Mouse (Mus musculus) embryonic fibroblast, embryonic 13.5 days (primary cell): ENCODE results near the gene Tmem35b.

Source experiments
- CTCF ChIP-seq: IDR thresholded peaks from 2 replicates; pipeline ENCODE4 v1.5.1; 2011; ENCODE audit warnings: mild to moderate bottlenecking, control low read depth, low read length, moderate library complexity, borderline replicate concordance; ENCODE audit not compliant: insufficient read depth
- POLR2A ChIP-seq: IDR thresholded peaks from 2 replicates; pipeline ENCODE4 v1.6.1; 2011; ENCODE audit warnings: low read depth, mild to moderate bottlenecking, control low read depth, low read length, moderate library complexity

DNA sequence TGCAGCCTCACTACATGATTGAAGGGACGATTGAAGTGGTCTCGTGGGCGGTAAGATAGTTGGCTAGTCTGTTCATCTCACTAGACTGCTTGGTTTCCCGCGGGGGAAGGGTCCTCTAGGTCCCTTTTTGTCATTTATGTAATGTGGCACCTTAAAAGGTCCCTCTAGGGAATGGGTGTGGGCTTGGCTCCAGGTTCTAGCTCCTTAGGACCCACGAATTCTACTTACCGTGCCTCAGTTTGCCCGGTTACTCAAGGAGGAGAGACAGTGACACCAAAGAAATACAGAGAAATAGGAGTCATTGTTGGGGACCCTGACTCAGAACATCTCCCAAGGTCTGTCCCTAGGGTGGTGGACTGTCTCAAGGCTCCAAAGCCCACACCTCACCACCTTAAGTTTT is 44.2 kb downstream of the Tmem35b start:
- TF ChIP-seq CTCF (no peak), POLR2A (no peak)
